In genomic region chr4:141822089-141822488, GRCm38 (mm10) we compare ENCODE assay signal across 11 mouse cellular contexts. TPM values are rescaled to one million over a fixed set of nuclear protein-coding genes. Genes with fewer than 3 reads are reported as not detected.
DNase-seq lines count a peak whose midpoint lies in the region; ATAC-seq and TF ChIP-seq lines count a peak whose summit lies in the region.
"Had no signal": no experiment of that assay in that cellular context is flagged by ENCODE, and none has a peak within 500 bp of the region (broad histone marks: within the 10 kb centered on the region; RNA-seq: fewer than 3 reads in every experiment).

No protein-coding gene starts in this region.

- TF ChIP-seq CTCF in brain, embryonic 14.5 days (IDR thresholded peaks at IDR 0.05; ENCODE audit: borderline replicate concordance, extremely low read depth, insufficient read depth, insufficient read length), result peak; percentile 25; the same call in 1 of the 2 replicates

- no peak overlapping the region for H3K4me2 ChIP-seq in liver, embryonic 12.5 days
- H3K4me2 ChIP-seq in hindbrain, embryonic 13.5 days, result no peak overlapping the region
- H3K4me2 ChIP-seq: liver, embryonic 13.5 days had no signal

- H3K9ac ChIP-seq in liver, embryonic 12.5 days, result no peak overlapping the region
- H3K9ac ChIP-seq in hindbrain, embryonic 13.5 days, result no peak overlapping the region
- H3K9ac ChIP-seq: liver, embryonic 13.5 days had no signal

- H3K9me3 ChIP-seq in liver, embryonic 12.5 days (replicated peaks), result no peaks in the 10 kb centered on the region
- no peaks in the 10 kb centered on the region for H3K9me3 ChIP-seq in hindbrain, embryonic 13.5 days
- H3K9me3 ChIP-seq: hindbrain, embryonic 10.5 days; liver, embryonic 13.5 days had no signal

- H3K4me3 ChIP-seq in liver, embryonic 12.5 days, result no peak overlapping the region
- no peak overlapping the region for H3K4me3 ChIP-seq in hindbrain, embryonic 13.5 days
- H3K4me3 ChIP-seq: hindbrain, embryonic 10.5 days; liver, embryonic 13.5 days had no signal

- no peak for TF ChIP-seq POLR2A in brain, embryonic 14.5 days (IDR thresholded peaks at IDR 0.05; ENCODE audit: borderline replicate concordance, extremely low read depth, insufficient read depth, insufficient read length, poor library complexity, severe bottlenecking)

- WGBS in liver, embryonic 12.5 days (ENCODE audit: insufficient replicate concordance), result 61% methylated on average over 10 of the region's 10 CpGs
- 75% methylated on average over 10 of the region's 10 CpGs for WGBS in hindbrain, embryonic 13.5 days

- peaks cover 17% of the 10 kb centered on the region for H3K4me1 ChIP-seq in liver, embryonic 12.5 days
- no peaks in the 10 kb centered on the region; the same call in 1 of the 2 replicates for H3K4me1 ChIP-seq in hindbrain, embryonic 13.5 days (replicated peaks)

- peak; percentile 6 for DNase-seq in embryo, embryonic 10.5 days (ENCODE audit: low spot score)
- DNase-seq in embryo, embryonic 9.5 days (ENCODE audit: extremely low spot score), result no peak
- DNase-seq in liver, result peak; percentile 45
- DNase-seq in brain, embryonic 14.5 days (ENCODE audit: low read depth), result no peak
- no peak for DNase-seq in c-Kit-positive CD71-positive TER-119-positive erythroid progenitor cells, embryonic 14.5 days (ENCODE audit: low spot score)
- DNase-seq: liver, embryonic 13.5 days had no signal

- no peaks in the 10 kb centered on the region for H3K36me3 ChIP-seq in liver, embryonic 12.5 days
- no peaks in the 10 kb centered on the region for H3K36me3 ChIP-seq in hindbrain, embryonic 13.5 days
- H3K36me3 ChIP-seq: hindbrain, embryonic 10.5 days; liver, embryonic 13.5 days had no signal

- 0 out of 2 replicates have a peak, but pooled peaks cover 4% of the 10 kb centered on the region for H3K27me3 ChIP-seq in liver, embryonic 12.5 days (replicated peaks)
- no peaks in the 10 kb centered on the region for H3K27me3 ChIP-seq in hindbrain, embryonic 13.5 days
- H3K27me3 ChIP-seq: liver, embryonic 13.5 days had no signal

- no peak for ATAC-seq in liver, embryonic 12.5 days
- ATAC-seq in megakaryocyte progenitor cell, adult 5-6 weeks (replicated peaks; ENCODE audit: poor library complexity), result peak; percentile 38; the same call in 1 of the 2 replicates
- ATAC-seq in hindbrain, embryonic 13.5 days (ENCODE audit: low FRiP score), result no peak

- H3K27ac ChIP-seq in liver, embryonic 12.5 days, result no peak overlapping the region
- no peak overlapping the region for H3K27ac ChIP-seq in hindbrain, embryonic 13.5 days
- H3K27ac ChIP-seq: hindbrain, embryonic 10.5 days; liver, embryonic 13.5 days had no signal

RNA-seq across cellular contexts. Expression of gene Cela2a, which starts 3.9 kb away (rescaled TPM):
- not detected in 2 replicates for polyA plus RNA-seq in liver, embryonic 12.5 days (2016; fragmentation: Nextera tagmentation; extraction: Ambion mirVana)
- polyA plus RNA-seq in brain, embryonic 14.5 days (2012; rRNA removed), result 0.19 and 0.21 TPM in 2 replicates
- total RNA-seq in megakaryocyte progenitor cell, adult 5-6 weeks (2015), result not detected in 2 replicates
- not detected in 2 replicates for total RNA-seq in megakaryocyte progenitor cell, adult 5-6 weeks (2017)
- polyA plus RNA-seq in hindbrain, embryonic 13.5 days (2015; fragmentation: Nextera tagmentation; extraction: Ambion mirVana), result not detected in 2 replicates
- polyA plus RNA-seq: hindbrain, embryonic 10.5 days; stomach, embryonic 14.5 days had no signal

RNA-seq across cellular contexts. Expression of gene Ctrc, which starts 24.1 kb away (rescaled TPM):
- polyA plus RNA-seq in liver, embryonic 12.5 days (2016; fragmentation: Nextera tagmentation; extraction: Ambion mirVana), result not detected in 2 replicates
- polyA plus RNA-seq in brain, embryonic 14.5 days (2012; rRNA removed), result not detected in 2 replicates
- not detected in 2 replicates for total RNA-seq in megakaryocyte progenitor cell, adult 5-6 weeks (2015)
- total RNA-seq in megakaryocyte progenitor cell, adult 5-6 weeks (2017), result not detected in 2 replicates
- polyA plus RNA-seq in hindbrain, embryonic 13.5 days (2015; fragmentation: Nextera tagmentation; extraction: Ambion mirVana), result not detected in 2 replicates
- polyA plus RNA-seq: hindbrain, embryonic 10.5 days; liver, embryonic 13.5 days; stomach, embryonic 14.5 days had no signal

RNA-seq across cellular contexts. Expression of gene Casp9, which starts 28.7 kb away (rescaled TPM):
- polyA plus RNA-seq in liver, embryonic 12.5 days (2016; fragmentation: Nextera tagmentation; extraction: Ambion mirVana), result 13.5 and 14.5 TPM in 2 replicates
- polyA plus RNA-seq in brain, embryonic 14.5 days (2012; rRNA removed), result 27.8 and 29.2 TPM in 2 replicates
- total RNA-seq in megakaryocyte progenitor cell, adult 5-6 weeks (2015), result 5.8 and 6.4 TPM in 2 replicates
- 8.1 and 9.3 TPM in 2 replicates for total RNA-seq in megakaryocyte progenitor cell, adult 5-6 weeks (2017)
- polyA plus RNA-seq in hindbrain, embryonic 13.5 days (2015; fragmentation: Nextera tagmentation; extraction: Ambion mirVana), result 20.2 and 21.6 TPM in 2 replicates

RNA-seq across cellular contexts. Expression of gene Dnajc16, which starts 31.4 kb away (rescaled TPM):
- 3.1 and 3.2 TPM in 2 replicates for polyA plus RNA-seq in liver, embryonic 12.5 days (2016; fragmentation: Nextera tagmentation; extraction: Ambion mirVana)
- polyA plus RNA-seq in brain, embryonic 14.5 days (2012; rRNA removed), result 17.7 and 19.9 TPM in 2 replicates
- 4.8 and 6.5 TPM in 2 replicates for total RNA-seq in megakaryocyte progenitor cell, adult 5-6 weeks (2015)
- total RNA-seq in megakaryocyte progenitor cell, adult 5-6 weeks (2017), result 5.9 and 6.4 TPM in 2 replicates
- 6.5 and 6.6 TPM in 2 replicates for polyA plus RNA-seq in hindbrain, embryonic 13.5 days (2015; fragmentation: Nextera tagmentation; extraction: Ambion mirVana)

RNA-seq across cellular contexts. Expression of gene Efhd2, which starts 52.6 kb away (rescaled TPM):
- 75.0 and 75.6 TPM in 2 replicates for polyA plus RNA-seq in liver, embryonic 12.5 days (2016; fragmentation: Nextera tagmentation; extraction: Ambion mirVana)
- 72.6 and 78.7 TPM in 2 replicates for polyA plus RNA-seq in brain, embryonic 14.5 days (2012; rRNA removed)
- 42.2 and 49.9 TPM in 2 replicates for total RNA-seq in megakaryocyte progenitor cell, adult 5-6 weeks (2015)
- total RNA-seq in megakaryocyte progenitor cell, adult 5-6 weeks (2017), result 53.6 and 58.1 TPM in 2 replicates
- 68.1 and 68.6 TPM in 2 replicates for polyA plus RNA-seq in hindbrain, embryonic 13.5 days (2015; fragmentation: Nextera tagmentation; extraction: Ambion mirVana)

Comparison
In these comparisons a context has a peak if more than half of its experiments do, and no peak if none do; other contexts are left out.
1. DNase-seq: peak in embryo, embryonic 10.5 days (single experiment) and liver (single experiment); none in embryo, embryonic 9.5 days (single experiment), brain, embryonic 14.5 days (single experiment) and c-Kit-positive CD71-positive TER-119-positive erythroid progenitor cells, embryonic 14.5 days (single experiment).